In genomic region chr9:21835258-21835912, GRCm38 (mm10) we compare ENCODE assay signal across 10 mouse cellular contexts. TPM values are rescaled to one million over a fixed set of nuclear protein-coding genes. Genes with fewer than 3 reads are reported as not detected.
DNase-seq lines count a peak whose midpoint lies in the region; ATAC-seq lines count a peak whose summit lies in the region.
"Had no signal": no experiment of that assay in that cellular context is flagged by ENCODE, and none has a peak within 500 bp of the region (broad histone marks: within the 10 kb centered on the region; RNA-seq: fewer than 3 reads in every experiment).

Gene Angptl8, plus strand, starts transcription at chr9:21835510.

- DNase-seq in heart, adult 11 months, result peak; percentile 98
- no peak for DNase-seq in heart, postnatal 4 days
- DNase-seq in intestine, embryonic 14.5 days (ENCODE audit: low spot score), result peak; percentile 71
- peak; percentile 53 for DNase-seq in ovary, postnatal 36 days (ENCODE audit: low spot score)
- DNase-seq in layer of hippocampus, postnatal 10 days (ENCODE audit: low spot score in 2 of 2), result no peak
- no peak for DNase-seq in thymus, adult 18-20 months

- no peaks in the 10 kb centered on the region for H3K9me3 ChIP-seq in intestine, embryonic 14.5 days (ENCODE audit: control insufficient read depth, low read length)
- no peaks in the 10 kb centered on the region for H3K9me3 ChIP-seq in liver, embryonic 12.5 days (replicated peaks)

- H3K4me2 ChIP-seq in intestine, embryonic 14.5 days (ENCODE audit: low read length), result peak within 1 kb of the TSS; percentile 5; the same call in 1 of the 2 replicates
- H3K4me2 ChIP-seq in liver, embryonic 12.5 days, result peak within 1 kb of the TSS; percentile 42

- 68% methylated on average over 15 of the region's 15 CpGs for WGBS in intestine, embryonic 14.5 days
- 67% methylated on average over 15 of the region's 15 CpGs for WGBS in liver, embryonic 12.5 days (ENCODE audit: insufficient replicate concordance)

- no peaks in the 10 kb centered on the region for H3K4me1 ChIP-seq in intestine, embryonic 14.5 days (replicated peaks; ENCODE audit: control insufficient read depth, insufficient read depth, low read length)
- H3K4me1 ChIP-seq in liver, embryonic 12.5 days, result 0 out of 2 replicates have a peak, but pooled peaks cover 3% of the 10 kb centered on the region

- peaks cover 81% of the 10 kb centered on the region for H3K36me3 ChIP-seq in intestine, embryonic 14.5 days (ENCODE audit: control insufficient read depth, insufficient read depth, low read length)
- peaks cover 36% of the 10 kb centered on the region for H3K36me3 ChIP-seq in liver, embryonic 12.5 days

- H3K27ac ChIP-seq in intestine, embryonic 14.5 days (ENCODE audit: low read depth), result no peak within 1 kb of the TSS
- H3K27ac ChIP-seq in liver, embryonic 12.5 days, result peak within 1 kb of the TSS; percentile 43; the same call in 1 of the 2 replicates
- H3K27ac ChIP-seq: layer of hippocampus, adult 2 months had no signal

- H3K9ac ChIP-seq in intestine, embryonic 14.5 days (ENCODE audit: low read length), result no peak within 1 kb of the TSS
- H3K9ac ChIP-seq in liver, embryonic 12.5 days, result peak within 1 kb of the TSS; percentile 40

- no peak within 1 kb of the TSS for H3K4me3 ChIP-seq in intestine, embryonic 14.5 days (ENCODE audit: low read depth, low read length)
- H3K4me3 ChIP-seq in liver, embryonic 12.5 days, result peak within 1 kb of the TSS; percentile 41
- H3K4me3 ChIP-seq: layer of hippocampus, adult 2 months had no signal

- no peaks in the 10 kb centered on the region for H3K27me3 ChIP-seq in intestine, embryonic 14.5 days (replicated peaks; ENCODE audit: control insufficient read depth, insufficient read depth, low read length)
- H3K27me3 ChIP-seq in liver, embryonic 12.5 days (replicated peaks), result no peaks in the 10 kb centered on the region

- peak; percentile 75 for ATAC-seq in intestine, embryonic 14.5 days (replicated peaks; ENCODE audit: low FRiP score, low TSS enrichment, low read depth)
- ATAC-seq in liver, embryonic 12.5 days, result peak; percentile 59
- ATAC-seq in cerebellum, adult (ENCODE audit: insufficient number of reproducible peaks, low FRiP score, low TSS enrichment), result no peak

RNA-seq across cellular contexts. Expression of gene Angptl8, which starts in this region (rescaled TPM):
- total RNA-seq in heart, postnatal 4 days (2021), result not detected
- 4.0 and 4.3 TPM in 2 replicates for polyA plus RNA-seq in intestine, embryonic 14.5 days (2014; fragmentation: Nextera tagmentation; extraction: Ambion mirVana)
- 13.4 and 14.1 TPM in 2 replicates for polyA plus RNA-seq in liver, embryonic 12.5 days (2016; fragmentation: Nextera tagmentation; extraction: Ambion mirVana)
- not detected for total RNA-seq in layer of hippocampus, postnatal 10 days (2021)
- total RNA-seq: layer of hippocampus, adult 2 months; neutrophil, adult 5-6 weeks had no signal

Comparison
In these comparisons a context has a peak if more than half of its experiments do, and no peak if none do; other contexts are left out.
1. DNase-seq: peak in heart, adult 11 months (single experiment), intestine, embryonic 14.5 days (single experiment) and ovary, postnatal 36 days (single experiment); none in heart, postnatal 4 days (single experiment), layer of hippocampus, postnatal 10 days (0 of 2) and thymus, adult 18-20 months (0 of 2).